Mouse (Mus musculus) adrenal gland, adult 10 weeks (tissue): Measurements from ENCODE around the gene Pbp2. TPM values are rescaled to one million over a fixed set of nuclear protein-coding genes. Genes with fewer than 3 reads are reported as not detected.

Source experiments
- polyA plus RNA-seq: library from polyadenylated mRNA; stranded (reverse); fragments of 350-450 nt; fragmentation: Illumina TruSeq; extraction: RNeasy Lipid Tissue Mini Kit (QIAGEN cat#74804); gene quantifications from one replicate; pipeline ENCODE4 v1.2.3, GENCODE M21; 2014; ENCODE audit warnings: low read depth, low replicate concordance

The Pbp2 gene
- not detected for polyA plus RNA-seq

DNA sequence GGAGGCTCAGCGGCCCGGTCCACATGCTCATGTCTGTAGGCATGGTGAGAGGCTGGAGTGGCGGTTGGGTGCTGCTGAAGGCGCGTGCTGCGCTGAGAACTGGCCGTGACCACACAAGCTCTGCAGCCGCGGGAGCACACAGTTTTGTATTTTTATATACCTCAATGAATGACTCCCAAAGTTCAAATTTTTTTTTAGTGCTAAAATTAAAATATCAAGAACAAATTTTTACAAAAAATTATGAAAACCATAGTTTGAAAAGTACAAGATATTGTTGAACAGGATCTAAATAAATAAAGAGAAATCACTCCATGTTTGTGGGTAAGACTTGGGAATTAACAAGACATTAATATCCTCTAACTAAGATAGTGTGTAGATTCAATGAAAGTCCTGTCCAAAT is at the start of gene Pbp2:
TSS of gene Pbp2 (minus strand) at position 101 of the 400 bp plus-strand sequence.

Other genes with a start within 250 kb of the Pbp2 start
- 0.29 TPM for gene Gprc5a, start 244.8 kb downstream of the Pbp2 start, polyA plus RNA-seq
- gene Gprc5d, start 192.1 kb downstream of the Pbp2 start, polyA plus RNA-seq = not detected
- gene Fam234b, start 112.4 kb downstream of the Pbp2 start, polyA plus RNA-seq = 17.3 TPM
- 2.4 TPM for gene Hebp1, start 112.4 kb downstream of the Pbp2 start, polyA plus RNA-seq
- gene Gsg1, start 56.1 kb downstream of the Pbp2 start, polyA plus RNA-seq = not detected
- 138 TPM for gene Emp1, start 52.1 kb upstream of the Pbp2 start, polyA plus RNA-seq